Mouse (Mus musculus) stomach, embryonic 15.5 days (tissue): ENCODE measurements around the gene Atf6. TPM values are rescaled to one million over a fixed set of nuclear protein-coding genes. Genes with fewer than 3 reads are reported as not detected.
A peak's percentile ranks its signal among the peaks of the same experiment; 100 is the strongest.

Experiments
- ATAC-seq: fragments of 200-750 bp; cut with Nextera tagmentation; 2 replicates; pipeline ENCODE4 v1.8.0; 2017; ENCODE audit warnings: low read depth, moderate number of reproducible peaks, moderate TSS enrichment; ENCODE audit not compliant: insufficient read depth, low FRiP score
- H3K27ac ChIP-seq: fragments of 300-500 bp; sonication (generic); 2 replicates; pipeline ENCODE4 v1.5.1; 2015; ENCODE audit warnings: mild to moderate bottlenecking, inconsistent platforms
- H3K27me3 ChIP-seq: fragments of 300-500 bp; sonication (generic); replicated peaks from 2 replicates; pipeline ENCODE4 v1.6.1; 2015; ENCODE audit warnings: inconsistent platforms
- H3K36me3 ChIP-seq: fragments of 300-500 bp; sonication (generic); 2 replicates; pipeline ENCODE4 v1.6.1; 2015; ENCODE audit warnings: inconsistent platforms
- H3K4me1 ChIP-seq: fragments of 300-500 bp; sonication (generic); 2 replicates; pipeline ENCODE4 v1.6.1; 2015; ENCODE audit warnings: inconsistent platforms
- H3K4me2 ChIP-seq: fragments of 300-500 bp; sonication (generic); 2 replicates; pipeline ENCODE4 v1.6.1; 2015; ENCODE audit warnings: mild to moderate bottlenecking, inconsistent platforms
- H3K4me3 ChIP-seq: fragments of 300-500 bp; sonication (generic); replicated peaks from 2 replicates; pipeline ENCODE4 v1.5.1; 2015; ENCODE audit warnings: inconsistent platforms
- H3K9ac ChIP-seq: fragments of 300-500 bp; sonication (generic); 2 replicates; pipeline ENCODE4 v1.6.1; 2015; ENCODE audit warnings: inconsistent platforms
- H3K9me3 ChIP-seq: fragments of 300-500 bp; sonication (generic); 2 replicates; pipeline ENCODE4 v1.6.1; 2016; ENCODE audit warnings: inconsistent platforms
- WGBS: fragments of 180-500 bp; shearing (Covaris S2); methylation state at CpG from one replicate; pipeline ENCODE4 v1.1.7; 2015; 5-methylcytosine and 5-hydroxymethylcytosine counted together
- polyA plus RNA-seq: library from polyadenylated mRNA; unstranded; fragments of >200 nt; fragmentation: Nextera tagmentation; extraction: Ambion mirVana; gene quantifications from 2 replicates; pipeline ENCODE4 v1.2.1, GENCODE M21; 2015

The Atf6 gene
- polyA plus RNA-seq, 1 experiment from 2014 or later: 8.9 TPM

- H3K4me1 ChIP-seq: no peaks in the 10 kb centered on the region
- no peaks in the 10 kb centered on the region for H3K9me3 ChIP-seq
- 0 out of 2 replicates have a peak, but pooled peaks cover 3% of the 10 kb centered on the region for H3K36me3 ChIP-seq
- H3K27me3 ChIP-seq: no peaks in the 10 kb centered on the region
- no peak overlapping the region for H3K27ac ChIP-seq
- WGBS: 82% methylated on average over 7 of the region's 7 CpGs
- no peak overlapping the region for H3K4me3 ChIP-seq
- H3K4me2 ChIP-seq: no peak overlapping the region
- ATAC-seq: no peak
- no peak overlapping the region for H3K9ac ChIP-seq
Measured at GRCm38 (mm10) chr1:170665200-170665599, 202.4 kb downstream of the Atf6 start.

DNA sequence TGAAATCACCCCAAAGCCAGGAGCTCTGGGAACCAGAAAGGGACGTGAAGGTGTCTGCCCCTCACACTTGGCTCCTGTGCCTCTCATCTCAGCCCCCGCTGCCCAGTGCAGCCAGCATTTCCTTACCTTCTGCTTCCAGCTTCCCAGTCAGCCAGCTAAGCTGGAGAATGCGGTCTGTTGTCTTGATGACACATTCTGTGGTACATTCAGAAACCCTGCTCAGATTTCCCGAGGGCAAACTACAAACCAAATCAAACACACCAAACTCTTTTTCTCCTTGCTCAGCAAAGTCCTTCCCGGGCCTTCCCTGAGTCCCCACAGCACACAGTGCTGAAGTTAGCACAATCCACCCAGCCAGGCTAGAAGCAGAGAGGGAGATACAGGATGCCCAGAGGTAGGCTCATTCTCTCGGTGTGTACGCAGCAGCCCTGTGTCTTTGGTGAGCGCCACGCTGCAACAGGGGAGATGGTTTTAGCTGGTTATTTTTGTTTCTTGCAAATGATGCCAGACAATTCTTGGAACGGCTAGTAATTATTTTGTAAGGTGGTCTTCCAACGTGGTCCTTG lies 202.9 kb downstream of the Atf6 start:
- Histone ChIP-seq H3K36me3 (0 out of 2 replicates have a peak, but pooled peaks cover 3% of the 10 kb centered on the region), H3K4me2 (no peak overlapping the region), H3K27me3 (no peaks in the 10 kb centered on the region), H3K9me3 (no peaks in the 10 kb centered on the region), H3K4me3 (no peak overlapping the region), H3K4me1 (no peaks in the 10 kb centered on the region), H3K9ac (no peak overlapping the region), H3K27ac (no peak overlapping the region)
- 84% methylated on average over 11 of the region's 11 CpGs for WGBS
- no peak for ATAC-seq

DNA sequence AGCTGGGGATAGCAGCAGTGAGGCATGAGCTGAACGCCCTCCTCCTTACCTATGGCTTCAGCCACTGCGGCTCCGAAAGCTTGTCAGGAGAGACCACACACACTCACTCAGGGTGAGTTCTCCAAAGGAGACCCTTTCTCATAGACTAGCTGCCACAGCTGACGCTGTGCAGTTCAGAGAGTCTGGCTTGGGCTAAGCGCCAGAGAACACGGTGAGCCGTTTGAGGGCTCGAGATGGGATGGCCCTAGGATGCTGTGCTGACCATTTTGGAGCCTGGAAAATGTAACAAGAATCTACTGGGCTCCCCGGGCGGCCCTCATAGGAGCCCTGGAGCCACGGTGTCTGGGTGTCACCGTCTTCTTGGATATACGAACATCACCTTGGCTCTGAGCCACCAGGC lies 208.3 kb downstream of the Atf6 start:
- H3K4me1 ChIP-seq: no peaks in the 10 kb centered on the region; the same call in 1 of the 2 replicates
- H3K36me3 ChIP-seq: no peaks in the 10 kb centered on the region
- 60% methylated on average over 13 of the region's 13 CpGs for WGBS
- H3K27ac ChIP-seq: no peak overlapping the region
- peak; percentile 56; the same call in 1 of the 2 replicates for ATAC-seq
- H3K9me3 ChIP-seq: no peaks in the 10 kb centered on the region
- H3K9ac ChIP-seq: no peak overlapping the region
- H3K4me2 ChIP-seq: no peak overlapping the region
- no peak overlapping the region for H3K4me3 ChIP-seq
- no peaks in the 10 kb centered on the region for H3K27me3 ChIP-seq

DNA sequence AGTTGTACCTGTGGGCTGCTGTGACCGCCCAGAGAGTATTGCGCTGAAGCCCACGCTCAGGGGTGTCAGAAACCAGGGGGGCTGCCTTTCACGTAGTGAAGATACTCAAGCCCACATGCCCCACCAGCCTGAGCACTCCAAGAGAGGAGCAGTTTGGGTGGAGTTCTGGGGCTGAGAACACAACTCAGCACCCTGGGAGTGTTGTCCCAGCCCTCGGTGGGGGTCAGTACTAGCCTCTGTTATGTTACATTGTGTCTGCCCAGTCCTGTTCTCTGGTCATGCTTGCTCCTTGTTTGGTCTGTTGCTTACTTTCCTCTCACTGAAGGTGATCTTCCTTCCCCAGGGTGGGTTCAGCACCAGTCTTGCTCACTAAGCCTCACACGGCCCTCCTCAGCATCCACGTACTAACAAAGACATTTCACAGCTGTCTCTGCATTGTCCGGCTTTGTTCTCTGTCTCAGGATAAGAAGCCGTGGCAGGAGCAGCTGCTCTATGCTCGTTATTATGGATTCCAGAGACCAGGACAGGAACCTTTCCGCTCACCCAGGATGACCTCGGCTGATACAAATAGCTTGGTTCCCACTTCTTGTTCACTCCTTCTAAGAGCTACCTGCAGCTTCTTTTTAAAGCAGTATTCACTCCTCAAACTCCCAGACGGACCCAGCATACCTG lies 209.8 kb downstream of the Atf6 start:
- Histone ChIP-seq H3K9ac (no peak overlapping the region), H3K36me3 (no peaks in the 10 kb centered on the region), H3K27ac (no peak overlapping the region), H3K4me1 (no peaks in the 10 kb centered on the region; the same call in 1 of the 2 replicates), H3K4me2 (no peak overlapping the region), H3K9me3 (no peaks in the 10 kb centered on the region), H3K27me3 (no peaks in the 10 kb centered on the region), H3K4me3 (no peak overlapping the region)
- WGBS: 63% methylated on average over 13 of the region's 13 CpGs
- ATAC-seq: no peak

GRCm38 (mm10) chr1:170657228-170657521 lies 210.4 kb downstream of the Atf6 start:
- no peak overlapping the region for H3K4me2 ChIP-seq
- no peak for ATAC-seq
- WGBS: 51% methylated on average over 2 of the region's 2 CpGs

DNA sequence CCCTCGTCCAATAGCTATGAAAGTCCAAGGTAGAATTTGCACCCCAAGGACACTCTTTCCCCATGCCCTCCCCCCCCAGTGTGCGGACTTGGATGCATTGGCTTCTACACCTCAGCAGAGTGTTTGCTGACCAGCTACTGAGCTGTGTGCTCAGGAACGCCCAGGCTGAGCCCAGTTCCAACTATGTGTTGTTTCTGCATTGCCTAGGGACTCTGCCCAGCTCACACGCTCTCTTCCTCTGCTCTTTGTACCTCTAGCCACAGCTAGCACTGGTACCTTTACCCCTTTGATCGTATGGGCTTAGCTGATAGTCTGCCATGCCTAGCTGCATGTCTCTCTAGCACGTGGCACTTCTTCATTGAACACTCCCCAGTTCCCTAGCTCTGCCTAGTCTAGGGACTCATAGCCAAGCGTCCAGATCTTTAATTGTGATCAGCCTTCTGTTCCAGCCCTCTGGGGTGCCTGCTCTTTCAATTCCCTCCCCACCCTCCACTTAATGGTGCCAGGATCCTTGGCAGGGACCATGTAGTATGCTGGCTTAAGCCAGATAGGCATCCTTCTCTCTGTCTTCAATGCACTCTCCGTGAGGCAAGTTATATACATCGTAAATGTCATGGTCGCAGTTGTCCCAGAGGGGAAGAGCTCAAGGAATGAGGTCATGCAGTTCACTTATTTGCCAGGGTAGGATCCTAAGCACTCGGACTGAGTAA lies 210.9 kb downstream of the Atf6 start:
- H3K9me3 ChIP-seq: no peaks in the 10 kb centered on the region
- H3K4me3 ChIP-seq: no peak overlapping the region
- H3K9ac ChIP-seq: no peak overlapping the region
- no peaks in the 10 kb centered on the region; the same call in 1 of the 2 replicates for H3K4me1 ChIP-seq
- no peaks in the 10 kb centered on the region for H3K27me3 ChIP-seq
- no peak overlapping the region for H3K27ac ChIP-seq
- WGBS: 74% methylated on average over 11 of the region's 11 CpGs
- no peaks in the 10 kb centered on the region for H3K36me3 ChIP-seq
- ATAC-seq: no peak
- no peak overlapping the region for H3K4me2 ChIP-seq

More at GRCm38 (mm10) chr1:170657228-170657521, 210.4 kb downstream of the Atf6 start:
- Histone ChIP-seq H3K9me3 (no peaks in the 10 kb centered on the region), H3K27me3 (no peaks in the 10 kb centered on the region), H3K9ac (no peak overlapping the region), H3K4me1 (no peaks in the 10 kb centered on the region; the same call in 1 of the 2 replicates), H3K27ac (no peak overlapping the region), H3K4me3 (no peak overlapping the region), H3K36me3 (no peaks in the 10 kb centered on the region)

- Histone ChIP-seq H3K4me1 (no peaks in the 10 kb centered on the region; the same call in 1 of the 2 replicates), H3K9me3 (no peaks in the 10 kb centered on the region), H3K36me3 (no peaks in the 10 kb centered on the region), H3K27ac (no peak overlapping the region), H3K9ac (no peak overlapping the region), H3K4me3 (no peak overlapping the region), H3K4me2 (no peak overlapping the region), H3K27me3 (no peaks in the 10 kb centered on the region)
- 56% methylated on average over 5 of the region's 5 CpGs for WGBS
- ATAC-seq: no peak
Measured at GRCm38 (mm10) chr1:170655280-170655917, 212.2 kb downstream of the Atf6 start.

Other genes with a start within 250 kb of the Atf6 start
- gene Olfml2b, start 223.2 kb downstream of the Atf6 start, polyA plus RNA-seq: 30.7 and 38.5 TPM in 2 replicates
- gene Gm26620, start 17.3 kb upstream of the Atf6 start, polyA plus RNA-seq: 1.1 TPM in 2 replicates
- 47.1 and 47.3 TPM in 2 replicates for gene Dusp12, start 17.8 kb upstream of the Atf6 start, polyA plus RNA-seq
- gene Fcrlb, start 45.2 kb upstream of the Atf6 start, polyA plus RNA-seq: 0.17 TPM in 1 of 2 replicates, not detected in the other
- 0.21 and 0.23 TPM in 2 replicates for gene Fcrla, start 59.8 kb upstream of the Atf6 start, polyA plus RNA-seq
- 2.1 and 3.2 TPM in 2 replicates for gene Fcgr2b, start 108.8 kb upstream of the Atf6 start, polyA plus RNA-seq
- 1.3 and 1.7 TPM in 2 replicates for gene Fcgr4, start 151.1 kb upstream of the Atf6 start, polyA plus RNA-seq
- gene Fcgr3, start 197.2 kb upstream of the Atf6 start, polyA plus RNA-seq: 18.7 and 18.8 TPM in 2 replicates
- gene Cfap126, start 246.1 kb upstream of the Atf6 start, polyA plus RNA-seq: 1.6 and 2.9 TPM in 2 replicates